Mouse (Mus musculus) midbrain, embryonic 11.5 days (tissue): ENCODE results near the gene Nfia. TPM values are rescaled to one million over a fixed set of nuclear protein-coding genes. Genes with fewer than 3 reads are reported as not detected.
A peak's percentile ranks its signal among the peaks of the same experiment; 100 is the strongest.

Experiments used
- ATAC-seq: fragments of 200-750 bp; cut with Nextera tagmentation; 2 replicates; pipeline ENCODE4 v1.8.0; 2017; ENCODE audit warnings: moderate TSS enrichment, moderate library complexity; ENCODE audit not compliant: low FRiP score
- DNase-seq: peaks from one replicate; pipeline ENCODE4 v3.0.0; 2015; ENCODE audit warnings: low spot score; ENCODE audit errors: missing footprints
- H3K27ac ChIP-seq: fragments of 300-500 bp; sonication (generic); 2 replicates; pipeline ENCODE4 v1.5.1; 2014; ENCODE audit warnings: low read depth, low read length
- H3K27me3 ChIP-seq: fragments of 300-500 bp; sonication (generic); 2 replicates; pipeline ENCODE4 v1.6.1; 2014; ENCODE audit warnings: mild to moderate bottlenecking, low read length, moderate library complexity, mixed read lengths; ENCODE audit not compliant: control insufficient read depth, insufficient read depth
- H3K36me3 ChIP-seq: fragments of 300-500 bp; sonication (generic); 2 replicates; pipeline ENCODE4 v1.6.1; 2014; ENCODE audit warnings: mild to moderate bottlenecking, low read length, moderate library complexity, mixed read lengths; ENCODE audit not compliant: control insufficient read depth, insufficient read depth
- H3K4me1 ChIP-seq: fragments of 300-500 bp; sonication (generic); 2 replicates; pipeline ENCODE4 v1.6.1; 2014; ENCODE audit warnings: low read length; ENCODE audit not compliant: control insufficient read depth, insufficient read depth
- H3K4me2 ChIP-seq: fragments of 300-500 bp; sonication (generic); 2 replicates; pipeline ENCODE4 v1.6.1; 2014; ENCODE audit warnings: mild to moderate bottlenecking, moderate library complexity
- H3K4me3 ChIP-seq: fragments of 300-500 bp; sonication (generic); 2 replicates; pipeline ENCODE4 v1.5.1; 2014; ENCODE audit warnings: low read depth, low read length
- H3K9ac ChIP-seq: fragments of 300-500 bp; sonication (generic); 2 replicates; pipeline ENCODE4 v1.6.1; 2014; ENCODE audit warnings: low read length
- H3K9me3 ChIP-seq: fragments of 300-500 bp; sonication (generic); 2 replicates; pipeline ENCODE4 v1.6.1; 2016; ENCODE audit warnings: low read length; ENCODE audit not compliant: control insufficient read depth
- WGBS: fragments of 180-500 bp; shearing (Covaris S2); extraction: QIAGEN DNeasy Blood & Tissue Kit; methylation state at CpG from one replicate; pipeline ENCODE4 v1.1.7; 2014; 5-methylcytosine and 5-hydroxymethylcytosine counted together
- polyA plus RNA-seq: library from polyadenylated mRNA; unstranded; fragments of >200 nt; fragmentation: Nextera tagmentation; extraction: Ambion mirVana; gene quantifications from 2 replicates; pipeline ENCODE4 v1.2.1, GENCODE M21; 2014

Gene Nfia
- polyA plus RNA-seq, 1 experiment from 2014 or later, result 14.1 TPM

GRCm38 (mm10) chr4:97758661-97759060, 13.9 kb upstream of the Nfia start:
- peaks cover 59% of the 10 kb centered on the region for H3K27me3 ChIP-seq
- peak overlapping the region; percentile 51; the same call in 1 of the 2 replicates for H3K4me2 ChIP-seq
- H3K4me3 ChIP-seq, result no peak overlapping the region
- H3K36me3 ChIP-seq, result no peaks in the 10 kb centered on the region
- no peak for ATAC-seq
- DNase-seq, result no peak
- H3K27ac ChIP-seq, result no peak overlapping the region
- H3K9ac ChIP-seq, result no peak overlapping the region
- no peaks in the 10 kb centered on the region for H3K9me3 ChIP-seq
- WGBS, result 8% methylated on average over 3 of the region's 3 CpGs
- peaks cover 10% of the 10 kb centered on the region; the same call in 1 of the 2 replicates for H3K4me1 ChIP-seq

GRCm38 (mm10) chr4:97764616-97765015, 7.9 kb upstream of the Nfia start:
- no peak overlapping the region for H3K4me2 ChIP-seq
- 41% methylated on average over 4 of the region's 4 CpGs for whole genome bisulfite sequencing
- H3K27ac ChIP-seq, result no peak overlapping the region
- no peak overlapping the region for H3K9ac ChIP-seq
- H3K27me3 ChIP-seq, result peaks cover 10% of the 10 kb centered on the region
- no peaks in the 10 kb centered on the region for H3K36me3 ChIP-seq
- H3K4me3 ChIP-seq, result no peak overlapping the region
- H3K9me3 ChIP-seq, result no peaks in the 10 kb centered on the region
- ATAC-seq (no peak), DNase-seq (no peak)
- no peaks in the 10 kb centered on the region for H3K4me1 ChIP-seq

GRCm38 (mm10) chr4:97765341-97766020, 7.1 kb upstream of the Nfia start:
- no peaks in the 10 kb centered on the region for H3K36me3 ChIP-seq
- H3K4me3 ChIP-seq, result no peak overlapping the region
- H3K27me3 ChIP-seq, result peaks cover 5% of the 10 kb centered on the region; the same call in 1 of the 2 replicates
- ATAC-seq (no peak), DNase-seq (no peak)
- no peak overlapping the region for H3K27ac ChIP-seq
- WGBS, result 77% methylated on average over 4 of the region's 4 CpGs
- H3K9me3 ChIP-seq, result no peaks in the 10 kb centered on the region
- no peak overlapping the region for H3K9ac ChIP-seq
- H3K4me1 ChIP-seq, result no peaks in the 10 kb centered on the region
- no peak overlapping the region for H3K4me2 ChIP-seq

GRCm38 (mm10) chr4:97766100-97766499, 6.4 kb upstream of the Nfia start:
- WGBS, result 88% methylated on average over 3 of the region's 3 CpGs
- peak; percentile 82 for DNase-seq
- no peaks in the 10 kb centered on the region for H3K27me3 ChIP-seq

GRCm38 (mm10) chr4:97767025-97767424, 5.5 kb upstream of the Nfia start:
- WGBS, result 72% methylated on average over 4 of the region's 4 CpGs
- H3K4me3 ChIP-seq, result no peak overlapping the region
- no peaks in the 10 kb centered on the region for H3K9me3 ChIP-seq
- H3K4me2 ChIP-seq, result no peak overlapping the region
- no peaks in the 10 kb centered on the region for H3K27me3 ChIP-seq
- DNase-seq, result no peak
- no peaks in the 10 kb centered on the region for H3K4me1 ChIP-seq
- no peak for ATAC-seq
- no peaks in the 10 kb centered on the region for H3K36me3 ChIP-seq
- H3K9ac ChIP-seq, result no peak overlapping the region
- no peak overlapping the region for H3K27ac ChIP-seq

More at GRCm38 (mm10) chr4:97766100-97766499, 6.4 kb upstream of the Nfia start:
- ATAC-seq, result no peak
- no peaks in the 10 kb centered on the region for H3K36me3 ChIP-seq
- no peak overlapping the region for H3K4me3 ChIP-seq
- H3K9ac ChIP-seq, result no peak overlapping the region
- no peak overlapping the region for H3K27ac ChIP-seq
- H3K4me1 ChIP-seq, result no peaks in the 10 kb centered on the region
- H3K9me3 ChIP-seq, result no peaks in the 10 kb centered on the region
- H3K4me2 ChIP-seq, result no peak overlapping the region

- WGBS, result 85% methylated on average over 5 of the region's 5 CpGs
- Histone ChIP-seq H3K4me2 (no peak overlapping the region), H3K36me3 (no peaks in the 10 kb centered on the region), H3K9me3 (no peaks in the 10 kb centered on the region), H3K9ac (no peak overlapping the region), H3K4me3 (no peak overlapping the region), H3K4me1 (no peaks in the 10 kb centered on the region), H3K27me3 (no peaks in the 10 kb centered on the region), H3K27ac (no peak overlapping the region)
- DNase-seq, result no peak
- no peak for ATAC-seq
Observed at GRCm38 (mm10) chr4:97767516-97767915, 5.0 kb upstream of the Nfia start.

GRCm38 (mm10) chr4:97769861-97770260, 2.7 kb upstream of the Nfia start:
- Histone ChIP-seq H3K4me1 (peaks cover 7% of the 10 kb centered on the region), H3K4me3 (no peak overlapping the region), H3K27ac (no peak overlapping the region), H3K9me3 (no peaks in the 10 kb centered on the region), H3K36me3 (no peaks in the 10 kb centered on the region), H3K4me2 (no peak overlapping the region), H3K27me3 (peaks cover 6% of the 10 kb centered on the region), H3K9ac (no peak overlapping the region)
- WGBS, result no CpG with 5 or more reads among the region's 1 CpGs
- peak; percentile 72 for DNase-seq
- ATAC-seq, result no peak

GRCm38 (mm10) chr4:97771426-97771825, 1.1 kb upstream of the Nfia start:
- Histone ChIP-seq H3K4me1 (peaks cover 7% of the 10 kb centered on the region), H3K27me3 (peaks cover 19% of the 10 kb centered on the region), H3K36me3 (no peaks in the 10 kb centered on the region), H3K4me2 (peak overlapping the region; percentile 58), H3K27ac (peak overlapping the region; percentile 40; the same call in 1 of the 2 replicates), H3K9me3 (no peaks in the 10 kb centered on the region), H3K9ac (peak overlapping the region; percentile 60), H3K4me3 (peak overlapping the region; percentile 35)
- 9% methylated on average over 5 of the region's 5 CpGs for WGBS
- ATAC-seq (no peak), DNase-seq (no peak)

- Histone ChIP-seq H3K9ac (peak overlapping the region; percentile 60), H3K36me3 (no peaks in the 10 kb centered on the region), H3K4me2 (peak overlapping the region; percentile 58), H3K9me3 (no peaks in the 10 kb centered on the region), H3K4me3 (peak overlapping the region; percentile 35), H3K27ac (peak overlapping the region; percentile 76), H3K4me1 (peaks cover 9% of the 10 kb centered on the region), H3K27me3 (peaks cover 26% of the 10 kb centered on the region)
- DNase-seq (peak; percentile 99), ATAC-seq (peak; percentile 97)
- WGBS, result under 1% methylated on average over 25 of the region's 25 CpGs
Observed at GRCm38 (mm10) chr4:97772084-97772484, 450 bp upstream of the Nfia start.
